Mouse (Mus musculus): Measurements from ENCODE around the gene Mrtfa.

DNA sequence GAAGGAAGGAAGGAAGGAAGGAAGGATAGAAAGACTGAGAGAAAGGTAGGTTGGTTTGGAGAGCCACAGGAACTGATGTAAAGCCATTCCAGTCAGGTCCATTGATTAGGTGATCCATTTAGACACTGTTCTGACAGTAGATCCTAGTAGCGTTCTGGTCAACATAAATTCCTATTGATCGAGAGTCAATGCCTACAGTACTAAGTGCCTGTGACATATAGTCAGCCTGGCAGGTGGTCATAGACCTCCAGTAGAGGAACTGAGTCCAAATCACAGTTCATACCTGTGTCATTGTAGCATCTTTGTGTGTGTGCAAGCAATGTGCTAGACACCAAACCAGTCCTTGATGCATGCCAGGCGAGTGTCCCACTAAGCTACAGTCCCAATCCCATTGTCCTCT is 37.7 kb upstream of the Mrtfa start:
- TF ChIP-seq CTCF (IDR thresholded peaks at IDR 0.05; ENCODE audit: control insufficient read depth, insufficient read depth, low read length) = no peak
- no peak for TF ChIP-seq POLR2A (IDR thresholded peaks at IDR 0.05; ENCODE audit: borderline replicate concordance, control insufficient read depth, low read depth, low read length)
